Mouse (Mus musculus) MN1 (cell line): ENCODE data around the gene Slc22a15.
A peak's percentile ranks its signal among the peaks of the same experiment; 100 is the strongest.
"Not testable (repeated sequence)": the region's sequence is repeated elsewhere in the genome, so short reads cannot be mapped to it uniquely, and the experiment has no call there.

Experiments
- DNase-seq: peaks from one replicate; pipeline ENCODE4 v3.0.0-alpha.2; 2016; ENCODE audit warnings: low spot score

The Slc22a15 gene

DNA sequence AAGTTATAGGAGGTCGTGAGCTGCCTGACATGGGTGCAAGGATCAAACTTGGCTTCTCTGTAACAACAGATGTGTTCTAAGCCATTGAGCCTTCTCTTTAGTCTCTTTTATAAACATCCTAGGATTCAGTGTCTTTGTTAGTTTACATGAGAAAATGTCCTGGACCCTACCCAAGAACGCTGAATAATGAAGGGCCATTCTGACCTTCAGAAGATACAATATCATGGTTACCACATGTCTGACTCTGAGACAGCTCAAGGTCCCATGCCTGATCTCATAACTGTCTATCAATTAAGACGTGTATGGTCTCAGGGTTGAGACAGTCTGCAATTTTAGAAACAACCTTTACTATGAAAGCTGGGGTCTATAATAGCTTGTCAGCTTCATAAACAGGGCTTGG lies 62.4 kb downstream of the Slc22a15 start:
- DNase-seq, result no peak

DNA sequence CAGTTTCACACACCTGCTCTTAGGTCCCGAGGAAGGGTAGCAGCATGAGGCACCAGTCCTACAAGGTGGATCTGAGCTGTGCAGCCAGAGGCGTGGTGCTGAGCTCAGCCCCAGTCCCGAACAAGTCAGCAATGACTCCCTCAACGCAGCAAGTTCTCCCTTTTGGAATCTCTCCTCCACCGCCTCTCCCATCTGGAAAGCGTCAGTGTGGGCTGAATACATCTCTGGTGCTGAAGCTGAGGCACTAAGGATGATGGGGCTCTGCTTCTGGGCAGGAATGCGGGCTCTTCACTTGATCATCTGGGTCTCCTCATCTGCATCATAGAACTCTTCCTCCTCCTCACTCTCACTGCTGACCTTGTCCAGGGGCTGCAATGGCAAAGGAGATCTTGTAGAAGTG lies 64.1 kb downstream of the Slc22a15 start:
- DNase-seq, result no peak

DNA sequence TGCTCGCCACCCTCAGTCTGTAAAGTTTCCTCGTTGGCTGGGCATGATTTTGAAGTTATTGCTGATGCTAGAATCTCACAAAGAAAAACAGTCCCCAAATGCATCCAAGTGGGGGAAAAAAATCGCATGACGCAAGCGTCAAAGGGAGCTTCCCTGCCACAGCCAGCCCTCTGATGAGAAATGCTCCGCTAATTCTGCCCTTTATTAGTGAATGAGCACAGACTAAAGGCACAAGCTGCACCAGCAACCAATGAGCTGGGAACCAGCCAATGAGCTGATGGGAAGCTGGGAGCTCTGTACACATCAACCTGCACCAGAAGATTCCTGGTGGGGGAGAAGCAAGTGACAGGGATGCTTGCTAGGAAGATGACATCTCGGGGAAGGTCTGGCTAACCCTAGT lies 64.5 kb downstream of the Slc22a15 start:
- DNase-seq, result no peak

DNA sequence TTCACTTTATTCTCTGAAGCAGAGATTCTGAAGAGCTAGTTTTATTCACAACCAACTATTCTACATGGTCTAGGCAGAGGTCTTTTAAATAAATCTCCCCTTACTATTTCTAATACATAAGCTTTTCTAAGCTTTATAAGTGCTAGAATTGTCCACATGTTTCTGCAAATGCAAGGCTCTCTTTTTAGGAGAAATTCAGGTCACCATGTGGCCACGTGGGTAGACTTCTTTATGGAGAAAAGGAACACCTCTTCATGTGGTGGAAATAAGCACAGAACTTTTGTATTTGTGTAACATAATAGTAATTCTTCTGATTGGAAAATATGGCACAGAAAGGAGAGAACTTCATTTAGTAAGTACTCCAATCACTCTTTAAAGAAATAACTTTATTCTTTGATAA lies 70.2 kb downstream of the Slc22a15 start:
- DNase-seq, result no peak

DNA sequence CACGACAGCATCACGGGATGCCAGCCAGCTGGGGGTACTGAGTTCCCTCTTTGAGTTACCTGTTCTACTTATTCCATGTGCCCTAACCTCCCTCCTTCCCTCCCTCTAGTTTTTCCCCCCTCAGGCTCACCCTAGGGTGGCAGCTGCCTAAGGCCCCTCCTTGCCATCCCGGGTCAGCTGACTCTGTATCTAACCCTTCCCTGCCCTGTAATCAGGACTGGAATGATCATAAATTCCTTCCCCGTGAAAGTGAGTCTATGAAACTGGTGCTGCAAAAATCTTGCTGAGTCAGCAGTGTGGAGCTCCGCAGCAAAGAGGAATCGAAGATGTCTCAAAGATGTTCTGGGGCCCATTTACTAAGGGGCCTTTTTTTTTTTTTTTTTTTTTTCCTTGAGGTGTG lies 72.9 kb downstream of the Slc22a15 start:
- no peak for DNase-seq

DNA sequence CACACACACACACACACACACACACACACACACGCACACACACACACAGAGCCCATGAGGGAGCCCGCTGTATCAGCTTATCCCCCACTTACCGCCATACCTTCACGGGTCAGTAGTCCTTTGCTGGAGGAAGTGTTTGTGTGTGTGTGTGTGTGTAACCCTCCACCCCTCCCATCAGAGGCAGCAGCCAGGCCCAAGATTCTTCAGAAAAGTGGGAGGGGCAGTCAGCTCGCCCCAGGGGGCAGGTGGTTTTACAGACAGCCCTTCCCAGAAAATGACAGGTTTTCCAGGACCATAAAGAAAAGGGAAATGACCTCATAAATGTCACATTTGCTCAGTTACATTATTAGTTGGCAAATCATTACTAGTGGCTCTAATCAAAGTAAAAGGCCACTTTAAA lies 75.4 kb downstream of the Slc22a15 start, which contains the start of gene Mab21l3:
Gene Mab21l3 (minus strand): TSS at position 144 of the 400 bp plus-strand sequence.
- no peak for DNase-seq

DNA sequence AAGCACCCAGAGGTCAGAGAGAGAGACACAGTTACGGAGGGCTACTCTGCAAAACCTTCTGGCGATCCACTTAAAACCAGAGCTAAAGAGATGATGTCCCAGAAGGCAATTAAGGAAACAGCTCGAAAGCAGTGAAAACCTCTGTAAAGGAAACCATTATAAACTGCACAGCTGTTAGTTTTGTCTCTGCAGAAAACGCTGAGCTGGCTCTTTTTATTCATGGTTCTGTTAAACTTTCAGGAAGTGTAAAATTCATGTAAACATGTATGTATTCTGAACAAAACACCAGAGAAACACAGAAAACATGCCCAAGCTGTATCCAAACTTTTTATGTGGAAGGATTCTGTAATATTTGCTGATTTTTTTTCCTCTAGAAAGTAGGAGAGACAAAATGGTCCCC lies 78.2 kb downstream of the Slc22a15 start:
- no peak for DNase-seq

DNA sequence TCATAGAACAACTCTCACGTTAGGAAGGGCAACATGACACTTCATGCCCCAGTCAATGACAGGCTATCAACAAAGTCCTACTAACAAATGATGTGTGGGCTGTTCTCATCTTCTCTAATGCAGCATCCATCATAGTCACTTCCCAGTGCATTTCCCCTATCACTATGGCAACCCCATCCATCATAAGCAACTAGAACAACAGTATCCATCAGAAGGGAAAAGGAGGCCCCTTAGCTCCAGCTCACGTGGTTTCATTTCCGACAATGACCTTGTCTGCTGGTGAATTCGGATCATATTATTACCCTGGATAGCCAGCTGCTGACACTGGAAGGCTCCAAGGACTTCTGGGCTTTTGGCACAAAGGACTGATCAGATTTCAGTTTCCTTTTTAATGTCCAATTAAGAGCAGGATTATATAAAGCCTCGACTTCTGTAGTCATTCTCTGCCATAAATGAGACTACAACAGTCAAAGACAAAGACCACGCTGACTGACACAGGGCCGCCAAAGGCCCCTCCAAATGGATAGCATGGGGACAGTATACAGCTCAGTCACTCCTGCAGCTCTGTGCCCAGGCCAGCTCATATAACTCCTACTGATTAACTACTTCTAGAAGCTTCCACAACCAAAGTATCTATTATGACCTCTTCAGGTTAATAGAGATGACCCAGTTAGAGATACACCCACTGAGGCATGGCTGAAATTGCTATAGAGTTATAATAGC lies 81.7 kb downstream of the Slc22a15 start:
- no peak for DNase-seq

DNA sequence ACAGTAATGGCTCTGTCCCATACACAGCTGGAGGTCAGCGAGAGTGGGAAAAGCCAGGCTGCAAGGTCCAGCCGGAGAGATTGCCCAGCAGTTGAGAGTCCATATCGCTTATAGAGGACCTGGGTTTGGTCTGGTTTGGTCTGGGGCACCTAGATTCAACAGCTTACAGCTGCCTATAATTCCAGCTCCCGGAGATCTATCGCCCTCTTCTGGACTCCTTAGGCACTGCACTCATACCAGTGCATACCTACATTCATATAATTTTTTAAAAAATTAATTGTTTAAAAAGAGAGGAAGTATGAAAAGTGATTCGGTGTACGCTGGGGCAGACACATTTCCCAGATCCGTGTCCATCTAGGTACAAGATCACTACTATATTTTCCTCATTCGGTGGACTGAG lies 84.9 kb downstream of the Slc22a15 start:
- no peak for DNase-seq

DNA sequence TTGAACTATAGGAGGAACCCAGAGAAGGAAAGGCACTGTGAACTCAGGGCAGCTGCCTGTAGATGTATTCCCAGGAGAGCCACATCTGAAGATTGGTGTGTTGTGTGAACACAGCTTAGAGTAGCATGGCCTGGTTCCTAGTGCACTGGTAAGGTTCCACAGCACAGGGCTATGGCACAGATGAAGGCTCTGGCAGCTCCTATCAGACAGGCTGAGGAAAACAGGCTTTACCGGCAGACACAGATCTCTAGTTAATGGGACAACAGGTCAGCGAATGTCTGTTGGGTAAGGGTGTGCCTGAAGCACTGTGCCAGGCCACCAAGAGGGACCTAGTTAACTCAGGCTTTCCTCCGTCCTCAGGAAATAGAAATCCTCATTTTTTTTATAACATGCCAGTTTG lies 87.3 kb downstream of the Slc22a15 start:
- DNase-seq, result peak; percentile 8

DNA sequence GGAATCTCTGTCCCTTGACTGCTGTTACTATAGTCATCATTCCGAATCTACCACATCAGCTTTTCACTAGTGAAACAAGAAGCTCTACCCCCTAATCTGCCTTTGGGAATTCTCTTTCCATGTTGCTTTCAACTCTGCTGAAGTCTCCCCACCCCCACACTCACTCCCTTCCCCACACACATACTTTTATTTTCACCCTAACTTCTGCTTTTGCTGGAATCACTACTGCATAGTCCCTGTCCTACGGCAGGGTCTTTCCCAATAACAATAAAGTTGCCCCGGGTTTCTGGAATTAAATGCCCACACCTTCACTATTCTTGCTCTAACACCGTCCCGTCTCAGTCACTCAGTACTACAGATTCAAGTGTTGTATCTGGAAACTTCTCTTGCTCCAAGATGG lies 87.7 kb downstream of the Slc22a15 start:
- peak; percentile 10 for DNase-seq

DNA sequence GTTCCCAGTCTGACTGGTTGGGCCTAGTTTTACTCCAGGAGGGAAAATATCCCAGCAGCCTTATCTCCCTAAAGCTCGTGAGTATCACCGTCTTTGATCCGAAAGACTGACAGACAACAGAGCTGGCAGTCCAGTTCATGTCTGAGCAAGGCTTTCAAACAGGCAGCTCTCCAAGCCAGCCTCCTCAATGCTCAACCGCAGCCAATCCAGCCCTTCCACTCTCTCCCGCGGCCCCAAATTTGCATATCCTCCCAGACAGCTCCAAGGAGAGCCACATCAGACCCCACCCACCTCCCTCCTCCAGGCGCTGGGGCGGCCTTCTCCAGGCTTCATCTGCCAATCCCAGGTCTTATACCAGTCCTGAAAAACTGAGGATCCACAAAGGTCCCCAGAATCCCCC lies 88.2 kb downstream of the Slc22a15 start:
- peak; percentile 82 for DNase-seq

DNA sequence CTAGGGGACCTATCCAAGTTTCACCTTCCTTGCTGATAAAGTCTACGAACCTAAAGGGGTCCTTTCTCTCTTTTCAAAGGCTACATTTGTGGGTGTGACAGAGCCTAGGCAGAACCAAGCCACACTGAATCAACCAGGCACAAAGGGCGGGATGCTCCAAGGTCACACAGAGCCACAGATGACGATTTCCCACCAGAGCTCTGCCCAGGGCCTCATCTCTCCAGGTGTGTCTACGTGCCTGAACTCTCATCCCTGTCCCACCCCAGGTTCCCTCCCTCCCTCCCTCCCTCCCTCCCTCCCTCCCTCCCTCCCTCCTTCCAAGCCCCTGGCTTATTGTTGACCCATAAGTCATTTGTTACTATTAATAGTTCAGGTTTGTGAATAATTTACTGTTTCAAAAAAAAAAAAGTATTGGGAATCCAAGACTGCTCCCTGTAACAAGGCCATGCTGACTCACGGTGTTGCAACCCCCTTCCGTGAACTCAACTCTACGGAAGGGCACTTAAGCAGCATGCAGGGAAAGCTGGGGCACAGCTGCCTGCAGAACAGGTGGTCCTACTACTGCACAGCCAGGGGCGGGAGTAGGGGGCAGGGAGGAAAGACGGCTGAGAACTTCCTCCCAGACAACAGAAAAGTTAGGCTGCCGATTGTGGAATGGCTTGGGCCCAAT lies 92.9 kb downstream of the Slc22a15 start:
- no peak for DNase-seq

DNA sequence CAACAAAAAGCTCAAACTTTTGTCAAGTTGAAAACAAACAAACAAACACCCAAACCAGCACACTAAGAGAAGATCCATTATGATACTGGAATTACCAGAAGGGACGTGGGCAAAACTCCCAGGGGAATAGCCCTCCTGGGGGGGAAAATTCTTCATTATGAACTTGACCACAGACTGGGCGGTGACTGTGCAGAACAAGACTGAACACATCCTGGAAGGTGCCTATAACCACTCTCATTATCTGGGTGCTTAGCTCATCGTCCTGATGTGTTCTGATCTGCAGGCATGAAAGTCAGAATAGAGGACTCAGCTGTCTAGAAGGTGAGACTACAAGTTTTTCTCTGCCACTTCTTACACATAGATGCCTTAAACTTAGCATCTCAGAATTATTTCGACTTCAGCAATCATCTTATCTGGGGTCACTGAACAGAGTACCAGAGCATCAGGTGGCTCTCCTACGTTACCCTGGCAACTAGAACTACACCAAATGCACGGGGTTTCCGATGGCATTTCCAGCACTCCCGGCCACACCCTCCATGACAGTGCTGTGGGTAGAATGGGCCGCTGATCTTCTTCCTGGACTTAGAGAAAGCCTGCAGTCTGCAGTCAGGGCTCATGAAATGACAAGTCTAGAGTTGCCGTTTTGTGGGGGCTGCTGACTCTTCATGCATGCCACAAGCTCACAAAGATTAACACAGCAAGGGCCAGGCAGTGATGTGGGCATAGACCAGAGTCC lies 94.2 kb downstream of the Slc22a15 start:
- DNase-seq, result no peak

DNA sequence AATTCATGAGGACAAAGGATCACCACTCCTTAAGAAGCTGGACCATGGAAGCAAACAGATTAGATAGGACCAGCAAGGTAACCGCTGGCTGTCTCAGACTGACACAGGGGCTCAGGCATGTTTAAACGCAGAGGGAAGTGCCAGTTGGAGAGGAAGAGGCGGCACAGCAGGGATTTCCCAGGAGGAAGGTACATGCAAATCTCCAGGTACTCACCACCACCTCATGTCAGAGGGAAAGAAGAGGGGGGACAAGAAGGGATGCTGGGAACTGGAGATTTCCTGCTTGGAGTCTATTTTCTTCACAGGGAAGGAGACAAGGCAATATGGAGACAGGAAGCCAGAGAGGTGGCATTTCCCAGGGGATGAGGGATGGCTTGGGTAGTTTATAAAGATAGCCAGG lies 95.7 kb downstream of the Slc22a15 start:
- no peak for DNase-seq

DNA sequence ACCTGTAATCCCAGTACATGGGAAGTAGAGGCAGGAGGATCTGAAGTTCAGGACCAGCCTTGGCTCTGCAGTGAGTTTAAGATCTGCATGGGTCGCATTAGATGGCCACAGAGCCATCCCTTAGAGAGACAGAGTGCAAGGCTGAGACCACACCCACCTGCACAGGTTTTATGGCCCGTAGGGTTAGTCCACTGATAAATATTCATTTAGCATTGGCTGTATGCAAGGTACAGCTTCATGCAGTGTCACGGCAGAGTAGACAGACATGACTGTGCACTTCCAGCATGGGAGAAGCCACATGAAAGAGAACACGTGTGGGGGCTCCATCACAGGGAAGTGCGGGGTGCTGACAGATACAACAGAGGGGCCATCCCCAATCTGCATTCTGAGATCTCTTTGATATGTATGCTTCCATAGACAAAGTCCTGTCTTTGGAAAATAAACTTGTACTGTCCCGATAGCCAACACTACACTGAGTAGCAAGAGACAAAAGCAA lies 97.0 kb downstream of the Slc22a15 start:
- DNase-seq, result no peak

DNA sequence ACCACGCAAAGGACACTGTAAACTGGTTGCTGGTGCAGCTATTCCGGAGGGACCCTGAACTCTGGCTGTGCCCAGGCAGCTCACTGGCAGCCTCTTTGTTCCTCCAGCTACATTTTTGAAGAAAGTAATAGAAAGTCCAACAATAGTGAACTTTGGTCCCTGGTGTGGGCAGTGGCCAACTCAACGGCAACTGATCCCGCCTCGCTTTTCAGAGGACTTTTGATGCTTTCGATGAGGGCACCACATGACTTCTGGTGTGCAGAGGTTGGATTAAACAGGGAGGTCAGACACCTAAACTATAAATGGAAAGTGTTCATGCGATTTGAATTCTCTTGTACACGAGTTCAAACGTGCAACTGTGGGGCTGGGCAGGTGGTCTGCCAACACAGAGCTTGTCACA lies 99.9 kb downstream of the Slc22a15 start:
- no peak for DNase-seq

DNA sequence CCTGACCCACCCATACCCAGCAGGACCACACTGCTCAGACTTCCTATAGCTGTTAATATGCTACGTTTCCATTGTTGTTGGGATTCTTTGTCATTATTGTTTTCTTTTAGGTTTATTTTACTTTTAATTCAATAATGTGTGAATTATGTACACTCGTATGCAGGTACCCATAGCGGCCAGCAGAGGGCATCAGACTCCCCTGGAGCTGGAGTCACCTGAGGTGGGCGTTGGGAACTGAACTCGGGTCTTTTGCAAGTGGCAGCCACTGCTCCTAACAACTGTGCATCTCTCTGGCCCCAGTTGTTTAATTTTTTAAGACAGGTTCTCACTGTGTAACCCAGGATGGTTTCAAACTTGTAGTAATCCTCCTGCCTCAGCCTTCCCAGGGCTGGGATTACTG lies 102.2 kb downstream of the Slc22a15 start:
- DNase-seq, result no peak

DNA sequence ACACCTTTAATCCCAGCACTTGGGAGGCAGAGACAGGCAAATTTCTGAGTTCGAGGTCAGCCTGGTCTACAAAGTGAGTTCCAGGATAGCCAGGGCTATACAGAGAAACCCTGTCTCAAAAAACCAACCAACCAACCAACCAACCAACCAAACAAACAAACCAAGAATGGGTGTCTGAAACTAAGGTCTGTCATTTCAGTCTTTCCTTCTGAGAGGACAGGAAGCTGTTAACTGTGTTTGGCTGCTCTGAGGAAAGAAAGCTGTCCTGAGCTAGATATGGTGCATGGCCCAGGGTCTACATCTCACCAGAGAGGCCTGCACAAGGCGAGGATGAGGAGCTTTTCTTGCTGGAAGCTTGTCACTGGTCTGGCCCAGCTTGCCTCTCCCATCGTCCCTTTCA lies 103.5 kb downstream of the Slc22a15 start:
- not testable (repeated sequence) for DNase-seq

DNA sequence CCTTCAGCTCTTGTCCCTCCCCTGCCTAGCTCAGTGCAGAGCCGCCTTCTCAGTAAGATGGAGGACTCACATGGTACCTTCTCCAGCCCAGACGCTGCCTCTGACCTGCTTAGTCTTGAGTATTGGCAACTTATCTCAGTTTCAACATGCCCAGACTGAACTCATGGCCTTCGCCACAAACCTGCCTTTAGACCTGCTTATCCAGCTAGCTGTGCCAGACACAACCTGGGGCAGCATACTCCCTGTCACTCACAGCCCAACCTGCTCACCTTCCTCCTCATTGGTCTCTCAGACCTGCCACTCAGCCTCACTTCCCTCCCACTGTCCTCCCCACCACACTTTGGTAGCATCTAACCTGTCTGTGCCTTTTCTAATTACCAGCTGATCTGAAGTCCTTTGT lies 108.2 kb downstream of the Slc22a15 start:
- DNase-seq, result no peak

DNA sequence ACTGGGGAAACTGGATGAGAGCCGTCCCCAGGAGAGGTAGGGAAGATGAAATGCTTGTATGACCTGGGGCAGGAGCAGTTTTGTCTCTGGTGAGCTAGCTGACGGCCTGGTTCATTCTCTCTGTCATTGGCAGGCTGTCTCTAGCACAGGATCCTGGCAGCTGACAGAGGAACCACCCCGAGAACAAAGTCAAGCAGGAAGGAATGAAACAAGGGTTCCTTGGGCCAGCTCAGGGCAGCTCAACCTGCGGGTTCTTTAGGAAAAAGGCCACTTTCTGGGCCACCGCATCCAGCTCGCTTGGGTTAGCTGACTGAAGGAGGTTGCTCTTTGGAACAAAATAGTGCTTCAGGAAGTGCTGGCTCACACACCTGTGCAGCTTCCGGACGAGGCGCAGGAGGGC lies 109.5 kb downstream of the Slc22a15 start:
- DNase-seq, result no peak

DNA sequence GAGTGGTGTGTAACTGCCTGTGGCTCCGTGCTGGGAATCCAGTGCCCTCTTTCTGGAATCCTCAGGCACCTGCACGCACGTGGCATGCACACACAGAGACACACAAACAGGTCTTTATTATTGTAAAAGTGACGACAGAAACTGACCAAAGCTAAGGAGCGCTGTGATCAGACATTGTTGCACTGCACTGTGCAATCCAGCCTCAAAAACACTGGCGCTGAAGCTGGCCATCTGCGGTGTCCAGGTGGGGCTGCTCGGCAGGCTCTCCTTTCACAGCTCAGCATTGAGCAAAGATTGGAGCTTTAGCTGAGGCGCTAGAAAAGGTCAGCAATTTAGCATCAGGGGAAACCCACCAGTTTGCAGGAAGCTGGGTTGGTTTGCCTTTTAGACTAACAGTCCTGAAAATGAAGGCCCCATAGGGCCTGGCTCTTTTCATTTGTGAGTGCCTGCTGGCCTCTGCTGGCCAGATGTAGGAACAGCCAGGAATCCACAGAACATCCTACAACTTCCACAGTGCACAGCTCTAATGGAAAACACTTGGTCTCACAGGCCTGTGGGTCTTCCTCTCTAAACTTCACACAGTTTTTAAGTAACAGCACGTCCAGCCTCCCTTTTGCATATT lies 111.8 kb downstream of the Slc22a15 start:
- DNase-seq, result peak; percentile 76

DNA sequence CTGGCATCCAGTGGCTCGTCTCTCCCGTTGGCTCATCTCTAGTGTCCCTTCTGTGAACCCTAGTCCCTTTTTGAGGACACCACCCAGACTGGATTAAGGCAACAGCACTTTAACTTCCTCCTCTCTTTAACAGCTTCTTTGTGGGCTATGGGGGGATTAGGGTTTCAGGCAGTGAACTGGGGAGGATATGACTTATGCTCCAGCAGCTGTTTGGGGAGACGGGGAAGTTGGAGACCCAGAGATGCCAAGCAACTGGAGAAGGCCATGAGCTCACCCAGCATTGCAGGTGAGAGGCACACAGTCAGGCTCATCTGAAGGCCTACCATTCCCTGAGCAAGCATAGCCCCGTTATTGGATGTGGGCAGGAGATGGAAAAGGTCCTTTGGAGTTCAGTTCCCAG lies 112.3 kb downstream of the Slc22a15 start:
- DNase-seq, result no peak
